Mouse (Mus musculus) splenic B cell, adult 2 months (primary cell): ENCODE results near the gene Zbtb12.

Experiments
- DNase-seq: peaks from one replicate; pipeline ENCODE4 v3.0.0-alpha.2; 2011; ENCODE audit warnings: low read depth, low spot score
- H3K27me3 ChIP-seq: 2 replicates; pipeline ENCODE4 v1.6.1; 2012; ENCODE audit warnings: mild to moderate bottlenecking, low read length, moderate library complexity, mixed read lengths; ENCODE audit not compliant: control insufficient read depth, poor library complexity, insufficient read depth, severe bottlenecking
- H3K36me3 ChIP-seq: 2 replicates; pipeline ENCODE4 v1.6.1; 2012; ENCODE audit warnings: mild to moderate bottlenecking, low read length, moderate library complexity, mixed read lengths; ENCODE audit not compliant: control insufficient read depth, poor library complexity, insufficient read depth, severe bottlenecking

Zbtb12 gene

GRCm38 (mm10) chr17:34910982-34911381, 31.7 kb downstream of the Zbtb12 start:
- peak; percentile 13 for DNase-seq
- Histone ChIP-seq H3K27me3 (no peaks in the 10 kb centered on the region), H3K36me3 (peaks cover 11% of the 10 kb centered on the region)

DNA sequence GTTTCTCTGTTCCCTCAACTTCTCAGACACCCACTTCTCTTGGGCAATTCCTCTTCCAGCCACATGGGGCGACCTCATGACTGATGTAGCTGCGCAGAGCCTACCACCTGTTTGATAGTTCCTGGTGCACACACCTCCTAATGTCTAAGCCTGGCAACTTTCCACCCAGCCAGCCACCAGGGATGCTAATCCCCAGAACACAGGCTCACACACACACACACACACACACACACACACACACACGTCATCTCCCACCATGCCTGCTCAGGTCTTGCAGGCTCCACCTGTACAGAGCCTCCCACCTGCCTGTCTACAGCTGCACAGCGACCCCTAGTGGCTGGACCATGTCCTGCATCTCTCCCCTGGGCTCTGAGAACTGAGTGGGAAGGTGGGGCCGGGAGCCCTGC, 32.7 kb downstream of the Zbtb12 start:
- peaks cover 8% of the 10 kb centered on the region for H3K36me3 ChIP-seq
- DNase-seq: peak; percentile 93
- H3K27me3 ChIP-seq: no peaks in the 10 kb centered on the region

DNA sequence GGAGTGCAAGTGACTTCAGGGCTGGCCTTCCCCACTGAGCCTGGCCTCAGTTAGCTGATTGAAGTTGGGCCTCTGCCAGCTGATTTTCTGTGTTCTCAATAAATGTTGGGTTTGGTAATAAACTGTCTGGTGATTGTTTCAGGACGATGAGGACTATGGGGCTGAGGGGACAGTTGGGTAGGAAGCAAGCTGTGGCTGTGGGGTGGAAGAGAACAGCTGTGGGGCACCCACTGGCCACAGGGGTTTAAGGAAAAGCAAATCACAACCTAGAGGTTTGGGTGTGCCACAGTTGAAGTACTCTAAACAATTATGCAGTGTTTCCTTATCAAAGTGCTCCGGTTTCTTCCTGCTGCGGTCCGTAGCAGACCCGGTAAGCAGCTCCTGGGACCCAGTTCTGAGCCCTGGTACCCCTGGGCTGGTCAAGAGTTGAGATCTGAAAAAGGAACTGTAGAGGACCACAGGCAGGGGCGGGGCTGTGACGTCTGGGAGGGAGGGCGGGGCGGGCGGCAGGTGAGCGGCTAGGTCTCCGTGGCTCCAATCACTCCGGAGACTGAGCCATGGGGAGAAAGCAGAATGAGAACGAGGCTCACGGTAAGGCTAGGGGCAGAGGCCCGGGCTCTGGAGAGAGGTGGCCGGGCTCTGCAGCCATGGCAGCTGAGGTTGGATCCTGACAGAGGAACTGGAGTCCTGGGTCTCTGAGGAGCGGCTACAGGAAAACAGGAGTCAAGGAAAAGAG, 34.8 kb downstream of the Zbtb12 start, which contains the start of gene Slc44a4:
TSS of gene Slc44a4 (plus strand) at position 537 of the 736 bp plus-strand sequence.
- no peak for DNase-seq
- Histone ChIP-seq H3K27me3 (no peaks in the 10 kb centered on the region), H3K36me3 (peaks cover 6% of the 10 kb centered on the region)

DNA sequence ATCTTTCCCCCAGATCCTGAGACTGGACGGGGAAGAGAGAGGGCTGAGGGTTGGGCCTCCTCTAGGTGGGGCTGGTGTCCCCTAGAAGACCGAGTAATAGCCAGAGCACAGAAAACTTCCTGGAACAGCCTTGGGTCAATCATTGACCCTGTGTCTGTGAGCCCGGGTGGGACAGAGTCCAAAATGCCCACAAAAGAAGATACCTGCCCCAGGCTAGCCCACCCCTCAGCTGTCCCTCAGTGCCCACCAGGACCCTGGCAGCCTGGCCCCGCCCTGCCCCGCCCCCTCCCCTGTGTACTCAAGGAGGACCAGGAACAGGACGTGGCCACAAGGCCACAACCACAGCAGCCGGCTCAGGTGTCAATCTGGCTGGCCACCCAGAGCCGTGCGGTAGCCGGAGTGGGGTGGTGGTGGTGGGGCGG, 36.1 kb downstream of the Zbtb12 start:
- Histone ChIP-seq H3K36me3 (peaks cover 4% of the 10 kb centered on the region; the same call in 1 of the 2 replicates), H3K27me3 (no peaks in the 10 kb centered on the region)
- peak; percentile 21 for DNase-seq

GRCm38 (mm10) chr17:34916316-34916715, 37.0 kb downstream of the Zbtb12 start:
- Histone ChIP-seq H3K27me3 (no peaks in the 10 kb centered on the region), H3K36me3 (peaks cover 4% of the 10 kb centered on the region; the same call in 1 of the 2 replicates)
- no peak for DNase-seq

- DNase-seq: no peak
- H3K27me3 ChIP-seq: no peaks in the 10 kb centered on the region
- H3K36me3 ChIP-seq: peaks cover 4% of the 10 kb centered on the region; the same call in 1 of the 2 replicates
Measured at GRCm38 (mm10) chr17:34917188-34917587, 37.9 kb downstream of the Zbtb12 start.

GRCm38 (mm10) chr17:34922939-34923338, 43.7 kb downstream of the Zbtb12 start:
- Histone ChIP-seq H3K36me3 (no peaks in the 10 kb centered on the region), H3K27me3 (no peaks in the 10 kb centered on the region)
- no peak for DNase-seq

DNA sequence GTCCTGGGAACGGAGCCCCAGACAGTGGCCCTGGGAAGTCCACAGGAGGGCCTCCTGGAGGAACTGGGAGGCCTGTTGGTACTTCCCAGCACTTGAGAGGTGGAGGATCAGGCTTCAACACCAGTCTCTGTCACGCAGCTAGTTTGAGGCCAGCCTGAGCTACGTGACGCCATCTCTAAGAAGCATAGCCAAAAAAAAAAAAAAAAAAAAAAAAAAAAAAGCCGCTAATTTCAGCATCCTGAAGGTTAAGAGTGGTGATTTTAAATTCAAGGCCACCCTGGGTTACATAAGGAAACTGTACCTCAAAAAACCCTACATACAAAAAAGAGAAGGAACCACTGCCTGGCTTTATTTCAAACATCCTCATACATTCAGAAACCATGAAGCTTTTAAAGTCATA, 45.0 kb downstream of the Zbtb12 start:
- DNase-seq: no peak
- Histone ChIP-seq H3K27me3 (no peaks in the 10 kb centered on the region), H3K36me3 (no peaks in the 10 kb centered on the region)

DNA sequence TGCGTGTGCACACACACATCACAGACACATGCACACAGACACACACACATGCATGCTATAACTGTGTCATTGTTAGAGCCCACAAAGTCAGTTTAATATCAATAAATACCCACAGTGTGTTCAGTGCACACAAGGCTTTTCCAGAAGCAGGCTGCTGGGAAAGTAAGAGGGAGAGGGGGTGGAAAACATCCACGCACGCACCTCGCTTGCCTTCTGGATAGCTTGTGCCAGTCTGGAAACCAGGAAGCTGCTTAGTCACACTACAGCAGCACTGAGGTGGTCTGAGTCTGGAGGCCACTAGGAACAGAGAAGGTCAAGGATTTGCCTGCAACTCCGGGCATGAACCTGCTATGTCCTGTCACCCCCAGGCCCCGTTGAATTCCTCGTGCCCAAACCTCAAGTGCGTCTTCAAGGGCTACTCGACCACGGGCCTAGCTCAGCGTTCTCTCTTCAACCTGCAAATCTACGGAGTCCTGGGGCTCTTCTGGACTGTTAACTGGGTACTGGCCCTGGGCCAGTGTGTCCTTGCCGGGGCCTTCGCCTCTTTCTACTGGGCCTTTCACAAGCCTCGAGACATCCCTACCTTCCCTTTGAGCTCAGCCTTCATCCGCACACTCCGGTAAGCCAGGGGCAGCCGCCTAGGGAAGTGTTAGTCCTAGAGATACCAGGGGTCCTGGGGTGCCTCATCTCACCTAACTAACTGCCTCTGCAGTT, 48.2 kb downstream of the Zbtb12 start:
- H3K36me3 ChIP-seq: no peaks in the 10 kb centered on the region
- no peaks in the 10 kb centered on the region for H3K27me3 ChIP-seq
- no peak for DNase-seq

GRCm38 (mm10) chr17:34928841-34929240, 49.6 kb downstream of the Zbtb12 start:
- Histone ChIP-seq H3K36me3 (0 out of 2 replicates have a peak, but pooled peaks cover 2% of the 10 kb centered on the region), H3K27me3 (no peaks in the 10 kb centered on the region)
- DNase-seq: no peak

DNA sequence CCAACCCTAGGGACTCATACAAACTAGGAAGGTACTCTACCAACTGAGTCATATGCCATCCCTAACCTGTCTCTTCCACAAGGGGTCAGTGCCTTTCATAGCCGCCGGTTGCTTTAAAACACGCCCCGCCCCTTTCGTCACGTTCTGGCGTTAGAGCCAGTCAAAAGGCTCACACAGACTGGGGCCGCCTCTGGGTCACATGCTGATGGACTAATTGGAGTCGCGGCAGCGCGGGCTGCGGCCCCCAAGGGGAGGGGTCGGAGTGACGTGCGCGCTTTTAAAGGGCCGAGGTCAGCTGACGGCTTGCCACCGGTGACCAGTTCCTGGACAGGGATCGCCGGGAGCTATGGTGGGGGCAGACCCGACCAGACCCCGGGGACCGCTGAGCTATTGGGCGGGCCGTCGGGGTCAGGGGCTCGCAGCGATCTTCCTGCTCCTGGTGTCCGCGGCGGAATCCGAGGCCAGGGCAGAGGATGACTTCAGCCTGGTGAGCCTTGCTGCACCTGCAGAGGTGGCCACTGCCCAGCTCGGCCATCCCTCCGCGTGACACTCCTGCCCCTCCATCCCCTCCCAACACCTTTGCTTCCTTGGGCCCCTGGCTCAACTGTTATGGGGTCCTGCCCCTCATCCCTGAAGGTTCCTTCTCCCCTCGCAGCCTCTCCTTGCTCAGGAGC, 51.9 kb downstream of the Zbtb12 start, which contains the start of gene Neu1:
TSS of gene Neu1 (plus strand) at position 193 of the 674 bp plus-strand sequence.
- peak; percentile 98 for DNase-seq
- no peaks in the 10 kb centered on the region for H3K27me3 ChIP-seq
- peaks cover 13% of the 10 kb centered on the region for H3K36me3 ChIP-seq

DNA sequence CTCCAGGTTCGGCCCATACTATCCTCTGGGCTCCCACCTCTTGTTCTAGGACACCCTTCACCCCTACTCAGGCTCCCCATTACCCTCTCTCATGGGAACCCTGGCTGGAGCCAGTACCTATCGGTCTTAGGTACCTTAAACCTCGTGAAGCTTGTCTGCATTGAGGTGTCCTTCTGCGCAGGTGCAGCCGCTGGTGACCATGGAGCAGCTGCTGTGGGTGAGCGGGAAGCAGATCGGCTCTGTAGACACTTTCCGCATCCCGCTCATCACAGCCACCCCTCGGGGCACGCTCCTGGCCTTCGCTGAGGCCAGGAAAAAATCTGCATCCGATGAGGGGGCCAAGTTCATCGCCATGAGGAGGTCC, 52.4 kb downstream of the Zbtb12 start:
- Histone ChIP-seq H3K36me3 (peaks cover 13% of the 10 kb centered on the region), H3K27me3 (no peaks in the 10 kb centered on the region)
- DNase-seq: peak; percentile 57

DNA sequence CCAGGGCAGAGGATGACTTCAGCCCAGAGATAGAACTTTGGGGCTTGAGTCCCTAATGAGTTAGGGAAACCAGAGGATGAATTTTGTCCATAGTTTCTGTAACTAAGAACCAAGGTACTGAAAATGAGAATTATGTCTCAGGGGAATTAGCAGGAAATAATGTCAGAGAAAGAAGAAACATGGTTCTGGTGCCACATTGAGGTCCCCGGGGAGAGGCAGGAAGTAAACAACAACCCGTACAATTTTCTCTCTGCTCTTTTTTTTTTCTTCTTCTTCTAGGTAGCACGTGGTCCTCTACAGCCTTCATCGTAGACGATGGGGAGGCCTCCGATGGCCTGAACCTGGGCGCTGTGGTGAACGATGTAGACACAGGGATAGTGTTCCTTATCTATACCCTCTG, 53.0 kb downstream of the Zbtb12 start:
- peak; percentile 86 for DNase-seq

DNA sequence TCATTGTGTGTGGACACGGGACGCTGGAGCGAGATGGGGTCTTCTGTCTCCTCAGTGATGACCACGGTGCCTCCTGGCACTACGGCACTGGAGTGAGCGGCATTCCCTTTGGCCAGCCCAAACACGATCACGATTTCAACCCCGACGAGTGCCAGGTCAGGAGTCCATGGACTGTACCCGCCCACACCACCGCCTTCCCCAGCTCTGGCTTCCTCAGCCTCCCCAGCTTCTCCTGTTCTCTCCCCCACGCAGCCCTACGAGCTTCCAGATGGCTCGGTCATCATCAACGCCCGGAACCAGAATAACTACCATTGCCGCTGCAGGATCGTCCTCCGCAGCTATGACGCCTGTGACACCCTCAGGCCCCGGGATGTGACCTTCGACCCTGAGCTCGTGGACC, 54.7 kb downstream of the Zbtb12 start:
- Histone ChIP-seq H3K27me3 (no peaks in the 10 kb centered on the region), H3K36me3 (peaks cover 13% of the 10 kb centered on the region)
- DNase-seq: no peak

More for the DNA sequence above, 53.0 kb downstream of the Zbtb12 start:
- H3K36me3 ChIP-seq: peaks cover 13% of the 10 kb centered on the region
- no peaks in the 10 kb centered on the region for H3K27me3 ChIP-seq

GRCm38 (mm10) chr17:34934830-34935229, 55.5 kb downstream of the Zbtb12 start:
- DNase-seq: no peak
- Histone ChIP-seq H3K36me3 (peaks cover 13% of the 10 kb centered on the region), H3K27me3 (no peaks in the 10 kb centered on the region)
